Mouse (Mus musculus): ENCODE measurements around the gene Myadml2. TPM values are rescaled to one million over a fixed set of nuclear protein-coding genes. Genes with fewer than 3 reads are reported as not detected.

Gene Myadml2
- polyA plus RNA-seq, 1 experiment from 2014 or later, result 0.78 TPM

DNA sequence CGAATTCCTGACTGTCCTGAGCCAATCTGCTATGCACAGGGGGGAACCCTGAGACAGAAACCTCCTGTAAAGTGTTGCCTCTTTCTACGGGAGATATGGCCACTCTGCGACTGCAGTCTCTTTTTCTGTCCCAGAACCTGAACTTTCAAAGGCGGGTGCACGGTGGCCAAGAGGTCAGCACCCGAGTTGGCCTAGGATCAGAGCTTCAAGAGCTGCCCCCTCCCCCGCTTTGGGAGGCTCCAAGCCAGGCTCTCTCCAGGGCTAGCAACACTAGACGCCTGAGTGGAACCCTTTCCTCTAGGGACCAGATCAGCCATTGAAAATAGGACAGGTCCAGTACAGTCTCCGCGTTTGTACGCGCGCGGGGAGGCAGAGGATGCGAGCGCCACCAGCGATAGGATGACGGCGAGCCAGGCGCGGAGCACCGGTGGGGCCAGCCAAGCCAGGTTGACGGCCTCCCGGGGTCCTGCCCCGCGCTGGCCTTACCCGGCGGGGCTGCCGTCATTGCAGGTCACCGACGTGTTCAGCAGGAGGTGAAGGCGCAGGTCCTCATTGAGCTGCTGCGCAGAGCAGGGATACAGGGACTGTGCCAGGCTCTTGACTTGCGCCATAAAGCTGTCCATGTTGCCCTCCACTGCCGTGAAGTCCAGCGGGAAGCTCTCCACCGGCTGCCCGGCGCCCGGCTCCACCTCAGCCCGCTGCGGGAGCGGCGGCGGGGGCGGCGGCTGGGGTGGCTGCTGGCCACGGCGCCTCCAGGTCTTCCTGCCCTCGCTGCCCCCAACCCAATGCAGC is 11.7 kb upstream of the Myadml2 start:
- H3K4me3 ChIP-seq (replicated peaks), result peak overlapping the region; percentile 38
- H3K36me3 ChIP-seq, result no peaks in the 10 kb centered on the region
- peaks cover 19% of the 10 kb centered on the region for H3K4me1 ChIP-seq (replicated peaks)
- H3K27me3 ChIP-seq, result peaks cover 90% of the 10 kb centered on the region
- H3K27ac ChIP-seq, result no peak overlapping the region
- ATAC-seq, result peak; percentile 32; the same call in 1 of the 2 replicates
- 3% methylated on average over 49 of the region's 50 CpGs for WGBS
- no peaks in the 10 kb centered on the region for H3K9me3 ChIP-seq
- no peak overlapping the region for H3K9ac ChIP-seq (replicated peaks)
- peak overlapping the region; percentile 60 for H3K4me2 ChIP-seq (replicated peaks)

DNA sequence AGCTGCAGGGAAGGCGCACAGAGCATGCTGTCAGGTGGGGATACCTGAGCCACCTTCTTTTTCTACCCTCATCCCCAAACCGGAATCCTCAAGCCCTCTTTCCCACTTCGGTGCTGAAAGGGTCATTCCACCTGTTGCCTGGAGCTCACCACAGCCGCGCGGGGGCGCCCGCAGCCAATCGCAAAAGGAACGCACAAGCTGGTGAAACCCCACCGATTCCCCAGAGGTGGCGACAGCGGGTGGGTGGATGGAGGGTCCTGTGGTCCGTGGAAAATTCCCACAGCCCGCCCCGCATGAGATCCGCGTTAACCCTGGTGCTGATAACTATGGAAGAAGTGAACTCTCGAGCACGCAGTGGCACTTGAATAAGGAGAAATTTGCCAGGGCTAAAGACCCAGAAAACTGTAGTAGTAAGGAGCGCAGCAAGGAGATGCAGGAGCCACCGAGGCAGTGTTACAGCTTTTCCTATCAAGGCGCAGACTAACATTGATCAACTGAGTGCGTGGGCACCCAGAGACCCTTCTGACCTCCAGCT is 11.0 kb upstream of the Myadml2 start:
- Histone ChIP-seq H3K36me3 (no peaks in the 10 kb centered on the region), H3K4me1 (replicated peaks) (peaks cover 19% of the 10 kb centered on the region), H3K9ac (replicated peaks) (no peak overlapping the region), H3K9me3 (no peaks in the 10 kb centered on the region), H3K27me3 (peaks cover 88% of the 10 kb centered on the region), H3K4me3 (replicated peaks) (no peak overlapping the region), H3K27ac (no peak overlapping the region), H3K4me2 (replicated peaks) (no peak overlapping the region)
- WGBS, result 3% methylated on average over 24 of the region's 24 CpGs
- no peak for ATAC-seq

DNA sequence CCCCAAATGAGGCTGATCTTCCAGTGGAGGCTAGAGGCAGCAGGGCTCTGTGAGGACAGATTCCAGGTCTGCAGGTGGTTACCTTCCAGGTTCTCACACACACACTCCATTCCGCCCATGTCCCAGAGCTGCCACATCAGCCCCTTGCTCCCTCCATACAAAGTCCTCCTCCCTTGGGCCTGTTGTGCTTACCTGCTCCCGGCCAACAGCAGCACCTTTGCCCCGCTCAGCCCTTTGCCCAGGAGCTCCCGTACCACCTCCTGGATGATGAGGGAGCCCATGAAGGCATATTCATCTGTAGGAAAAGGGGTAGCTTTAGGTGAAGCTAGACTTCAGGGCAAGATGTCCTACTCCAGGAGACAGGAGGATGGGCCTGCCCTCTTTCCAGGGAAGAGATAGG is 9.3 kb upstream of the Myadml2 start:
- ATAC-seq, result no peak
- Histone ChIP-seq H3K27ac (no peak overlapping the region), H3K4me3 (replicated peaks) (no peak overlapping the region), H3K36me3 (no peaks in the 10 kb centered on the region), H3K4me1 (replicated peaks) (peaks cover 19% of the 10 kb centered on the region), H3K27me3 (peaks cover 73% of the 10 kb centered on the region), H3K4me2 (replicated peaks) (no peak overlapping the region), H3K9me3 (no peaks in the 10 kb centered on the region), H3K9ac (replicated peaks) (no peak overlapping the region)
- WGBS, result 94% methylated on average over 4 of the region's 4 CpGs

DNA sequence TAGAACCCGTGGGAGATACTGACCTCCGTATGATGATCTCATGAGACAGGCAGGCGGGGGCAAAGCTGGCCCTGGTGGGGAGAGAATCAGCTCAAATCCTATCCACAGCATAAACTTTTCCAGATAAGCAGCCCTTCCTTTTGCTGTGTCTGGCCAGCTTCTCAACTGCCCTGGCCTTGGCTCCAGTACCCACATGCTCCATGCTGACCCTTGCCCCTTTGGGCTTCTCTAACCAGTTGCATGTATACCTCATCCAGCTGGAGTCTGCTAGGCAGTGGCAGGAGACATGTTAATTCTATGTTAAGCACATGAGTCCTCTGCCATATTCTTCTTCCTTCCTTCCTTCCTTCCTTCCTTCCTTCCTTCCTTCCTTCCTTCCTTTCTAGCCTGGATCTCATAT is 6.8 kb upstream of the Myadml2 start:
- Histone ChIP-seq H3K4me3 (replicated peaks) (no peak overlapping the region), H3K27ac (no peak overlapping the region), H3K27me3 (peaks cover 50% of the 10 kb centered on the region), H3K4me2 (replicated peaks) (no peak overlapping the region), H3K4me1 (replicated peaks) (peaks cover 3% of the 10 kb centered on the region), H3K9me3 (no peaks in the 10 kb centered on the region), H3K9ac (replicated peaks) (no peak overlapping the region), H3K36me3 (no peaks in the 10 kb centered on the region)
- no peak for ATAC-seq
- 83% methylated on average over 3 of the region's 3 CpGs for WGBS

DNA sequence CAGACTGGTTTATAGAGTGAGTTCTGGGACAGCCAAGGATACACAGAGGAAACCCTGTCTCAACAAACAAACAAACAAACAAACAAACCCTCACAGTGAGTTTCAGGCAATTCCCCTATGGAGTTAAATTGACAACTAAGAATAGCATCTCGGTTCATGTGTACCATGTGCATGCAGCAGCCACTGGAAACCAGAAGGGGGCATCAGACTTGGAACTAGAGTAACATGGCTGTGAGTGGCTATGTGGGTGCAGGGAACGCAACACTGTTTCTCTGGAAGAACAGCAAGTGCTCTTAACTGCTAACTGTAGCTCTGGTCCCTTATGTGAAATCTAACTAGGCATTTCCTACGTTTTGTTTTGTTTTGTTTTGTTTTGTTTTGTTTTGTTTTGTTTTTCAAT is 3.9 kb upstream of the Myadml2 start:
- H3K4me3 ChIP-seq (replicated peaks), result no peak overlapping the region
- 69% methylated on average over 3 of the region's 3 CpGs for WGBS
- no peaks in the 10 kb centered on the region for H3K36me3 ChIP-seq
- peaks cover 34% of the 10 kb centered on the region for H3K27me3 ChIP-seq
- H3K9me3 ChIP-seq, result no peaks in the 10 kb centered on the region
- no peak overlapping the region for H3K4me2 ChIP-seq (replicated peaks)
- H3K4me1 ChIP-seq (replicated peaks), result peaks cover 9% of the 10 kb centered on the region
- H3K9ac ChIP-seq (replicated peaks), result no peak overlapping the region
- no peak for ATAC-seq
- no peak overlapping the region for H3K27ac ChIP-seq

DNA sequence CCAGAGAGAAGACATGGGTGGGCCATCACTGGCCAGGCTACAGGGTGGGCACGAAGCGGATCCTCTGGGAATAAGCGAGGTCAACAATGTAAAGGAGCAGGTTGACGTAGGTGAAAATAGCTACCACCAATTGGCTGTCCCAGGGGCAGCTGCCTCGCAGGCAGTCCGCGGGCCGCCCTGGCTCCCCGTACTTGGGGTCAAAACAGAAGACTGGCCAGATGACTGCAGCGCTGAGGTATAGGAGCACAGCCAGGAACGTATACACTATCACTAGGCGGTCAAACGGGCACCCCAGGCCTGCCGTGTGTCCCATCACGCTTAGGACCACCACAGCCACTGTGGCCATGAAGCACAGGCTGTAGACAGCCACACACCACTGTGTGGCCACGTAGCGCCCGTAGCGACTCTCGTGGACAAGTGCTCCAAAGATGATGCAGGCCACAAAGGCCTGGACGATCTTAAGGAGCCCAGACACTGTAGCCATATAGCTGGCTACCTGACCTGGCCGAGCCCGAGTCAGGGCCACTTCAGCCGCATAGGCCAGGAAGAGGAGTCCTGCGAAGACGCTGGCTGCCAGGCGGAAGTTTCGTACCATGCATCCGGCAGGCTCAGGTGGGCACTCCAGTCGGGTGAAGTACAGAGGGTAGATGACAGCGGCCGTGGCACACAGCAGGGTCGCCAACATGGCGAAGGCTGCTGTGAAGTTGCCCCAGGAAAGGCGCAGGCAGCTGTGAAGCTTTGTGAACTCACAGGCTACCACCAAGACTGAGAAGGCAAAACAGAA is 719 bp downstream of the Myadml2 start:
- ATAC-seq, result no peak
- no peaks in the 10 kb centered on the region for H3K9me3 ChIP-seq
- peaks cover 26% of the 10 kb centered on the region; the same call in 1 of the 2 replicates for H3K27me3 ChIP-seq
- H3K9ac ChIP-seq (replicated peaks), result no peak overlapping the region; the same call in 1 of the 2 replicates
- WGBS, result 80% methylated on average over 35 of the region's 35 CpGs
- H3K27ac ChIP-seq, result no peak overlapping the region
- H3K36me3 ChIP-seq, result no peaks in the 10 kb centered on the region
- H3K4me3 ChIP-seq (replicated peaks), result no peak overlapping the region
- peak overlapping the region; percentile 36 for H3K4me2 ChIP-seq (replicated peaks)
- H3K4me1 ChIP-seq (replicated peaks), result peaks cover 23% of the 10 kb centered on the region

DNA sequence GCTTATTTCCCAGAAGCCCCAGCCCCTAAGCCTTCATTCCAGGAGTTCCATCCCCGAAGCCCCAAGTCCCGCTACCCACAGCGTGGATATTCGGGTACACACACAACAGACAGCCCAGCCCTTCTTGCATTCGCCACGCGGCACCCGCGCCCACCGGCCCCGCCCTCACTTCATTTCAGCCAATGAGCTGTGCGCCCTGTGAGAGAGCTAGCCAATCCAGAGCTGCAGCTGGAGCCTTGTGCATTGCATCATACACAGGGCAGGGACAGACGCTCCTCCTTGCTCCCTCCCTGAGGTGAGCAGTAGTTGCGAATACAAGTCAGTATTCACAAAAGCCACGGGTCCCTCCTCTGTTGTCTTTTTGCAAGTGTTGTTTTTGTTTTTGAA is 4.4 kb downstream of the Myadml2 start, which contains the start of gene Pycr1:
TSS of gene Pycr1 (minus strand) at position 169 of the 387 bp plus-strand sequence.
- Histone ChIP-seq H3K9ac (replicated peaks) (peak within 1 kb of the TSS; percentile 77), H3K9me3 (no peaks in the 10 kb centered on the region), H3K4me1 (replicated peaks) (peaks cover 25% of the 10 kb centered on the region), H3K36me3 (no peaks in the 10 kb centered on the region), H3K4me2 (replicated peaks) (peak within 1 kb of the TSS; percentile 89), H3K27ac (no peak within 1 kb of the TSS), H3K4me3 (replicated peaks) (peak within 1 kb of the TSS; percentile 51), H3K27me3 (peaks cover 22% of the 10 kb centered on the region; the same call in 1 of the 2 replicates)
- ATAC-seq, result peak; percentile 99
- under 1% methylated on average over 15 of the region's 15 CpGs for WGBS

DNA sequence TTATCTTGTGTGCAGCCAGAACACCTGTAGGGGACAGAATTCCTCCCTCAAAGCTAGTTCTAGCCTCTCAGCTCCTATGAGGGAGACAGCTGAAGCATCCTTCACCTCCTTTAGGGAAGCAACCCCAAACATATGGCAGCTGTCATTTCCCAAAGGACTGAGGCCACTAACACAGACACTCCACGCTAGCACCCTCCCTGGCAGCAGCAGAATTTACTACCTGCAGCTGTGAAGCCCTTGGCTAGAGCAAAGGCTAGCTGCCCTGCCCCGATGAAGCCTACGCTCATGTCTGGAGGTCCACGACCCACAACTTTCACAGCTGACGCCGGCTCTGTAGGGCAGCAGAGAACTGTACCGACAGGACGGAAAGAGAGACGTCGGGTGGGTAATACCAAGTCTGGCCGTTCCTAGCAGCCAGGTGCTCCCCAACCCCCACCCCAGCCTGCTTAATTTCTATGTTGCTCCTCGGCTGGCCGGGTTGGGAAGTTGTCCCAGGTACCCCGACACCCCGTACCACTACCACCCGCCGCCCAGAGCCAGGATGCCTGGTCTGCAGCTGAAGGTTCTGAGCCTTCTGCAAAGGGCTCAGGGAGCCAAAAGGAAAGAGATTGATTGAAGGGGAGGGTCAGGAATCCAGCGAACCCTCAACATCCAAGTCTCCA is 4.9 kb downstream of the Myadml2 start:
- WGBS, result 3% methylated on average over 18 of the region's 18 CpGs
- Histone ChIP-seq H3K9me3 (no peaks in the 10 kb centered on the region), H3K27me3 (peaks cover 22% of the 10 kb centered on the region; the same call in 1 of the 2 replicates), H3K4me3 (replicated peaks) (peak overlapping the region; percentile 51), H3K27ac (no peak overlapping the region), H3K9ac (replicated peaks) (peak overlapping the region; percentile 77), H3K4me1 (replicated peaks) (peaks cover 22% of the 10 kb centered on the region), H3K36me3 (no peaks in the 10 kb centered on the region), H3K4me2 (replicated peaks) (peak overlapping the region; percentile 89)
- peak; percentile 78 for ATAC-seq

DNA sequence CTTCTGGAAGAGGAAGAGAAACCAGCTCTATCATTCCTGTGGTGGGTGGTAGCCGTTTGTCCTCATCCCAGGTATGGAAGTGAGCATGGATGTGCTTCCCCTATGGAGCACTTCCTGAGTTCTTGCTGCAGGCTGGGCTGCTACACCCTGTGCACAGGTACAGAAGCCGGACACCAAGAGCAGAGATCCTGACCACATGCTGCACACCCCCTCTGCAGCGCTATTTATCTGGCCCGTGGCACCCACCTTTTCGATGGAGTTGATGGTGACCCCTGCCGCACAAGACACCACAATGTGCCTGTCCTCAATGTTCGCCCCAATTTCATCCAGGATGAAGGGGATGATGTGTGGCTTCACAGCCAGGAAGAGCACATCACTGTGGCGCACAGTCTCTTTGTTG is 6.1 kb downstream of the Myadml2 start:
- Histone ChIP-seq H3K9ac (replicated peaks) (peak overlapping the region; percentile 40), H3K4me2 (replicated peaks) (no peak overlapping the region), H3K4me1 (replicated peaks) (peaks cover 16% of the 10 kb centered on the region), H3K9me3 (no peaks in the 10 kb centered on the region), H3K4me3 (replicated peaks) (no peak overlapping the region), H3K27ac (no peak overlapping the region), H3K27me3 (peaks cover 13% of the 10 kb centered on the region; the same call in 1 of the 2 replicates), H3K36me3 (no peaks in the 10 kb centered on the region)
- 94% methylated on average over 8 of the region's 8 CpGs for WGBS
- ATAC-seq, result no peak

DNA sequence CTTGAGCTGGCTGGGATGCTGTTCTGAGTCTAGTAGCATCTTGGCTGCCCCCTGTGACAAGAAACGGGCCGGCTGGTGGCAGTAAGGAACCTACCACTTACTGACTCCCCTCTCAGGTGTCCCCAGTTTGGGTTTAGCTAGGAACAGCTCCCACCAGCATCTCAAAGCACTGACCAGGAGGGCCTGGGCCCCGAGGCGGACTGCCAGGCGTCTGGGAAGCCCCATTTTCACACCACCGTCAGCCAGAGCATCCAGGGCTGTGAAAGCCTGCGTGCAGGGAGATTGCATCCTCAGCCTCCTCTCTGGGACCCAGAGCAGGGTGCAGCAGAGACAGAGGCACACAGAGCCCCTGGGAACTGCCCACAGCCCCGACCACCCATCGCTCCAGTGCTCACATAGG is 6.7 kb downstream of the Myadml2 start:
- peak overlapping the region; percentile 40; the same call in 1 of the 2 replicates for H3K9ac ChIP-seq (replicated peaks)
- H3K9me3 ChIP-seq, result no peaks in the 10 kb centered on the region
- H3K4me1 ChIP-seq (replicated peaks), result peaks cover 16% of the 10 kb centered on the region
- H3K36me3 ChIP-seq, result no peaks in the 10 kb centered on the region
- H3K4me3 ChIP-seq (replicated peaks), result no peak overlapping the region
- H3K4me2 ChIP-seq (replicated peaks), result no peak overlapping the region
- ATAC-seq, result no peak
- no peak overlapping the region for H3K27ac ChIP-seq
- H3K27me3 ChIP-seq, result peaks cover 8% of the 10 kb centered on the region; the same call in 1 of the 2 replicates
- WGBS, result 66% methylated on average over 9 of the region's 9 CpGs

DNA sequence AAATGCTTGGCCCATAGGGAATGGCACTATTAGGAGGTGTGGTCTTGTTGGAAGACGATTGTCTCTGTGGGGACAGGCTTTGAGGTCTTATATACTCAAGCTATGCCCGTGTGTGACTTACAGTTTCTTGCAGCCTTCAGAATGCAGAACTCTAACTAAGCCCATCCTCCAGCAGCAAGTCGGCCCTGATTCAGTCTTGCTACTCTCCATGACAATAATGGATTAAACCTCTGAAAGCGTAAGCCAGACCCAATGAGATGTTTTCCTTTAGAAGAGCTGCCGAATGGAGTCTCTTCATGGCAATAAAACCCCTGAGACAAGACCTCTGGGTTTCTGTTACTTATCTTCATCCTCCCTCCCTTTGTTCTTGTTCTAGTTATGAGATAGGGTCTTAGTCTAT is 13.1 kb downstream of the Myadml2 start:
- no peaks in the 10 kb centered on the region for H3K36me3 ChIP-seq
- no peak for ATAC-seq

More for the DNA sequence above, 13.1 kb downstream of the Myadml2 start:
- 64% methylated on average over 5 of the region's 5 CpGs for WGBS
- Histone ChIP-seq H3K9ac (replicated peaks) (no peak overlapping the region), H3K27me3 (no peaks in the 10 kb centered on the region), H3K9me3 (no peaks in the 10 kb centered on the region), H3K4me1 (replicated peaks) (peaks cover 27% of the 10 kb centered on the region), H3K4me2 (replicated peaks) (no peak overlapping the region), H3K27ac (no peak overlapping the region), H3K4me3 (replicated peaks) (no peak overlapping the region)

All from midbrain, embryonic 13.5 days (tissue).